ENCODE assay signal across 10 mouse cellular contexts in the genomic region with DNA sequence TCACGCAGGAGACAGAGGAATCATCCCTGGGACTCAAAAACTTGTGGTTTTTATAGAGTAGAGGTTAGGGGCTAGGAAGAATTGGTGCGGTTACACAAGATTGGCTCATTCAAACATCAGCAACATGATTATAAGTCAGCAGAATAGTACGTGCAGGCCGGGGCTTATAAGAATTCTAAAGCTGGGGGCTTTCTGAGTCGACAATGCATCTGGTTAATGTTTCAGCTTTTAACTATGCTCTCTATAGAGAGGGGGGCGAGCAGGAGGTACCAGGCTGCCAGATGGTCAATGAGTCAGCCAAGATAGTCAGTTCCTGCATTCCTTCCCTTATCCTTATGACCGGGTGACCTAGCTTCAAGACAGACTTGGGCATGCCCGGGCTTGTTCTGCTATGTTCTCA.
"Had no signal": no experiment of that assay in that cellular context is flagged by ENCODE, and none has a peak within 500 bp of the region (broad histone marks: within the 10 kb centered on the region; RNA-seq: fewer than 3 reads in every experiment).

No protein-coding gene starts in this region.

- DNase-seq: gastrocnemius, postnatal 14 days; heart, adult 2 months; heart, postnatal 10 days; heart, postnatal 4 days; kidney, adult 18-20 months; kidney, adult 8-10 months; kidney, postnatal 10 days; kidney, postnatal 25 days; kidney, postnatal 4 days; left cerebral cortex, postnatal 4 days had no signal
